Mouse (Mus musculus) hindbrain, embryonic 13.5 days (tissue): ENCODE measurements around the gene Ubald2. TPM values are rescaled to one million over a fixed set of nuclear protein-coding genes. Genes with fewer than 3 reads are reported as not detected.
"Not testable (repeated sequence)": the region's sequence is repeated elsewhere in the genome, so short reads cannot be mapped to it uniquely, and the experiment has no call there.

Source experiments
- ATAC-seq: fragments of 200-750 bp; cut with Nextera tagmentation; 2 replicates; pipeline ENCODE4 v1.8.0; 2017; ENCODE audit warnings: moderate TSS enrichment; ENCODE audit not compliant: low FRiP score
- H3K27ac ChIP-seq: fragments of 300-500 bp; sonication (generic); 2 replicates; pipeline ENCODE4 v1.5.1; 2015; ENCODE audit warnings: inconsistent platforms, mild to moderate bottlenecking, moderate library complexity
- H3K27me3 ChIP-seq: fragments of 300-500 bp; sonication (generic); 2 replicates; pipeline ENCODE4 v1.6.1; 2015; ENCODE audit warnings: mild to moderate bottlenecking, inconsistent platforms
- H3K36me3 ChIP-seq: fragments of 300-500 bp; sonication (generic); 2 replicates; pipeline ENCODE4 v1.6.1; 2015; ENCODE audit warnings: mild to moderate bottlenecking, inconsistent platforms
- H3K4me1 ChIP-seq: fragments of 300-500 bp; sonication (generic); replicated peaks from 2 replicates; pipeline ENCODE4 v1.6.1; 2015; ENCODE audit warnings: inconsistent platforms
- H3K4me2 ChIP-seq: fragments of 300-500 bp; sonication (generic); 2 replicates; pipeline ENCODE4 v1.6.1; 2015; ENCODE audit warnings: inconsistent platforms, mild to moderate bottlenecking, moderate library complexity
- H3K4me3 ChIP-seq: fragments of 300-500 bp; sonication (generic); 2 replicates; pipeline ENCODE4 v1.5.1; 2015; ENCODE audit warnings: mild to moderate bottlenecking, inconsistent platforms
- H3K9ac ChIP-seq: fragments of 300-500 bp; sonication (generic); 2 replicates; pipeline ENCODE4 v1.6.1; 2015; ENCODE audit warnings: mild to moderate bottlenecking, inconsistent platforms
- H3K9me3 ChIP-seq: fragments of 300-500 bp; sonication (generic); 2 replicates; pipeline ENCODE4 v1.6.1; 2016; ENCODE audit warnings: inconsistent platforms
- WGBS: fragments of 180-500 bp; shearing (Covaris S2); methylation state at CpG from one replicate; pipeline ENCODE4 v1.1.7; 2015; 5-methylcytosine and 5-hydroxymethylcytosine counted together
- polyA plus RNA-seq: library from polyadenylated mRNA; unstranded; fragments of >200 nt; fragmentation: Nextera tagmentation; extraction: Ambion mirVana; gene quantifications from 2 replicates; pipeline ENCODE4 v1.2.1, GENCODE M21; 2015

Gene Ubald2
- polyA plus RNA-seq, 1 experiment from 2014 or later: 43.6 TPM

- 85% methylated on average over 8 of the region's 8 CpGs for WGBS
- no peak overlapping the region for H3K9ac ChIP-seq
- ATAC-seq: no peak
- no peaks in the 10 kb centered on the region for H3K27me3 ChIP-seq
- no peaks in the 10 kb centered on the region for H3K9me3 ChIP-seq
- no peak overlapping the region for H3K4me2 ChIP-seq
- H3K36me3 ChIP-seq: no peaks in the 10 kb centered on the region
- no peak overlapping the region for H3K27ac ChIP-seq
- no peak overlapping the region for H3K4me3 ChIP-seq
- no peaks in the 10 kb centered on the region for H3K4me1 ChIP-seq
These were observed 22.3 kb downstream of the Ubald2 start for GRCm38 (mm10) chr11:116456234-116456633.

- Histone ChIP-seq H3K27ac (no peak overlapping the region), H3K9ac (no peak overlapping the region), H3K27me3 (no peaks in the 10 kb centered on the region), H3K4me3 (no peak overlapping the region), H3K4me1 (no peaks in the 10 kb centered on the region; the same call in 1 of the 2 replicates), H3K4me2 (no peak overlapping the region), H3K36me3 (no peaks in the 10 kb centered on the region), H3K9me3 (no peaks in the 10 kb centered on the region)
- WGBS: 58% methylated on average over 4 of the region's 4 CpGs
- no peak for ATAC-seq
These were observed 25.9 kb downstream of the Ubald2 start for GRCm38 (mm10) chr11:116459786-116460185.

- Histone ChIP-seq H3K36me3 (no peaks in the 10 kb centered on the region), H3K4me3 (no peak overlapping the region), H3K4me2 (no peak overlapping the region), H3K4me1 (no peaks in the 10 kb centered on the region; the same call in 1 of the 2 replicates), H3K27me3 (0 out of 2 replicates have a peak, but pooled peaks cover 3% of the 10 kb centered on the region), H3K9ac (no peak overlapping the region), H3K27ac (no peak overlapping the region), H3K9me3 (no peaks in the 10 kb centered on the region)
- ATAC-seq: no peak; the same call in 1 of the 2 replicates
- 58% methylated on average over 5 of the region's 5 CpGs for WGBS
These were observed 29.4 kb downstream of the Ubald2 start for GRCm38 (mm10) chr11:116463338-116463737.

DNA sequence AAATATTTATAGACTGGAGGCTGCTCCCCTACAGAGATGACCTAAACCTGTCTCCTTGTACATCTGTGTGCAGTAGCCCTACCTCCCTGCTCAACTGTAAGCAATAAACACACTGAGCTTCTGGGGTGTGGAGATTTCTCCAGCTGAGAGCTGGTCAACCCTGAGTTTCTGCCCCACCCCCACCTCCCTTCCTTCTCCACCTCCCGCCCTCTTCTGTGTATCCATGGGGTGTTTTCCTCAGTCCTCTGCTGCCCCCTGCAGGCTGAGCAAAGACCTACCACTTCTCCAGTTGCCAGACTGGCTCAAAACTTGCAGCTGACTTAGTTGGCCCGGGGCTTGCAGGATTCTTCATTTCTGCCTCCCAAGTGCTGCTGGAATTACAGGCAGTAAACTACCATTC lies 29.9 kb downstream of the Ubald2 start:
- ATAC-seq: no peak; the same call in 1 of the 2 replicates
- Histone ChIP-seq H3K9me3 (no peaks in the 10 kb centered on the region), H3K4me3 (no peak overlapping the region), H3K4me1 (no peaks in the 10 kb centered on the region; the same call in 1 of the 2 replicates), H3K9ac (no peak overlapping the region), H3K27ac (no peak overlapping the region), H3K27me3 (0 out of 2 replicates have a peak, but pooled peaks cover 3% of the 10 kb centered on the region), H3K36me3 (no peaks in the 10 kb centered on the region), H3K4me2 (no peak overlapping the region)
- 17% methylated on average over 2 of the region's 2 CpGs for WGBS

GRCm38 (mm10) chr11:116466141-116466540 lies 32.2 kb downstream of the Ubald2 start, which contains the start of gene Qrich2:
Gene Qrich2 (minus strand): TSS chr11:116466241.
- no peak within 1 kb of the TSS for H3K4me3 ChIP-seq

DNA sequence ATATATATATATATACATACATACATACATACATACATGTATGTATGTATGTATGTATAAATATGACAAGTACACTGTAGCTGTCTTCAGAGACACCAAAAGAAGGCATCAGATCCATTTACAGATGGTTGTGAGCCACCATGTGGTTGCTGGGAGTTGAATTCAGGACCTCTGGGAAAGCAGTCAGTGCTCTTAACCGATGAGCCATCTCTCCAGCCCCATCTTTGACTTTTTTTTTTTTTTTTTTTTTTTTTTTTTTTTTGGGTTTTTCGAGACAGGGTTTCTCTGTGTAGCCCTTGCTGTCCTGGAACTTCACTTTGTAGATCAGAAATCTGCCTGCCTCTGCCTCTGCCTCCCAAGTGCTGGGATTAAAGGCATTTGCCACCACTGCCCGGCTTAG lies 34.4 kb downstream of the Ubald2 start:
- peaks cover 39% of the 10 kb centered on the region for H3K36me3 ChIP-seq
- H3K9me3 ChIP-seq, H3K27ac ChIP-seq, H3K27me3 ChIP-seq, H3K9ac ChIP-seq, ATAC-seq, H3K4me3 ChIP-seq, H3K4me1 ChIP-seq, H3K4me2 ChIP-seq: not testable (repeated sequence)
- 87% methylated on average over 3 of the region's 3 CpGs for WGBS

More at GRCm38 (mm10) chr11:116466141-116466540, 32.2 kb downstream of the Ubald2 start, which contains the start of gene Qrich2:
- no peak within 1 kb of the TSS for H3K4me2 ChIP-seq
- no peak within 1 kb of the TSS for H3K27ac ChIP-seq
- H3K9me3 ChIP-seq: no peaks in the 10 kb centered on the region
- H3K4me1 ChIP-seq: no peaks in the 10 kb centered on the region; the same call in 1 of the 2 replicates
- H3K36me3 ChIP-seq: peaks cover 17% of the 10 kb centered on the region
- 58% methylated on average over 20 of the region's 20 CpGs for WGBS
- no peak for ATAC-seq
- H3K9ac ChIP-seq: no peak within 1 kb of the TSS
- 0 out of 2 replicates have a peak, but pooled peaks cover 3% of the 10 kb centered on the region for H3K27me3 ChIP-seq

GRCm38 (mm10) chr11:116470249-116470648 lies 36.4 kb downstream of the Ubald2 start:
- Histone ChIP-seq H3K9me3 (no peaks in the 10 kb centered on the region), H3K27me3 (0 out of 2 replicates have a peak, but pooled peaks cover 3% of the 10 kb centered on the region), H3K4me1 (no peaks in the 10 kb centered on the region), H3K27ac (no peak overlapping the region), H3K36me3 (peaks cover 57% of the 10 kb centered on the region), H3K4me3 (no peak overlapping the region), H3K4me2 (no peak overlapping the region), H3K9ac (no peak overlapping the region; the same call in 1 of the 2 replicates)
- ATAC-seq: no peak
- 90% methylated on average over 3 of the region's 3 CpGs for WGBS

- Histone ChIP-seq H3K9me3 (no peaks in the 10 kb centered on the region), H3K36me3 (peaks cover 64% of the 10 kb centered on the region), H3K4me2 (no peak overlapping the region), H3K4me1 (no peaks in the 10 kb centered on the region), H3K4me3 (no peak overlapping the region), H3K27me3 (0 out of 2 replicates have a peak, but pooled peaks cover under 1% of the 10 kb centered on the region), H3K27ac (no peak overlapping the region), H3K9ac (no peak overlapping the region)
- WGBS: 89% methylated on average over 4 of the region's 4 CpGs
- no peak for ATAC-seq
These were observed 37.0 kb downstream of the Ubald2 start for GRCm38 (mm10) chr11:116470896-116471295.

- Histone ChIP-seq H3K9ac (no peak overlapping the region), H3K36me3 (peaks cover 78% of the 10 kb centered on the region), H3K27me3 (no peaks in the 10 kb centered on the region), H3K27ac (no peak overlapping the region), H3K4me1 (no peaks in the 10 kb centered on the region), H3K9me3 (no peaks in the 10 kb centered on the region), H3K4me2 (no peak overlapping the region), H3K4me3 (no peak overlapping the region)
- WGBS: 86% methylated on average over 4 of the region's 4 CpGs
- no peak for ATAC-seq
These were observed 38.4 kb downstream of the Ubald2 start for GRCm38 (mm10) chr11:116472275-116472674.

- 84% methylated on average over 10 of the region's 10 CpGs for WGBS
- Histone ChIP-seq H3K27ac (no peak overlapping the region), H3K27me3 (no peaks in the 10 kb centered on the region), H3K9me3 (no peaks in the 10 kb centered on the region), H3K4me2 (no peak overlapping the region), H3K9ac (no peak overlapping the region), H3K36me3 (peaks cover 98% of the 10 kb centered on the region), H3K4me3 (no peak overlapping the region), H3K4me1 (no peaks in the 10 kb centered on the region)
- no peak for ATAC-seq
These were observed 42.1 kb downstream of the Ubald2 start for GRCm38 (mm10) chr11:116476041-116476440.

GRCm38 (mm10) chr11:116476696-116477095 lies 42.8 kb downstream of the Ubald2 start:
- H3K9ac ChIP-seq: no peak overlapping the region
- H3K27ac ChIP-seq: no peak overlapping the region
- peaks cover 98% of the 10 kb centered on the region for H3K36me3 ChIP-seq
- ATAC-seq: no peak
- H3K9me3 ChIP-seq: no peaks in the 10 kb centered on the region
- no peak overlapping the region for H3K4me2 ChIP-seq
- 91% methylated on average over 6 of the region's 6 CpGs for WGBS
- no peak overlapping the region for H3K4me3 ChIP-seq
- no peaks in the 10 kb centered on the region for H3K4me1 ChIP-seq
- H3K27me3 ChIP-seq: no peaks in the 10 kb centered on the region

GRCm38 (mm10) chr11:116477160-116477759 lies 43.4 kb downstream of the Ubald2 start:
- Histone ChIP-seq H3K4me3 (no peak overlapping the region), H3K9ac (no peak overlapping the region), H3K9me3 (no peaks in the 10 kb centered on the region), H3K27ac (no peak overlapping the region), H3K4me2 (no peak overlapping the region), H3K4me1 (no peaks in the 10 kb centered on the region), H3K36me3 (peaks cover 98% of the 10 kb centered on the region), H3K27me3 (no peaks in the 10 kb centered on the region)
- ATAC-seq: no peak
- 76% methylated on average over 15 of the region's 15 CpGs for WGBS

- Histone ChIP-seq H3K4me2 (no peak overlapping the region), H3K4me3 (no peak overlapping the region), H3K27ac (no peak overlapping the region), H3K36me3 (peaks cover 95% of the 10 kb centered on the region), H3K9ac (no peak overlapping the region), H3K9me3 (no peaks in the 10 kb centered on the region), H3K27me3 (no peaks in the 10 kb centered on the region), H3K4me1 (no peaks in the 10 kb centered on the region)
- no peak for ATAC-seq
- 83% methylated on average over 7 of the region's 7 CpGs for WGBS
These were observed 45.1 kb downstream of the Ubald2 start for GRCm38 (mm10) chr11:116478978-116479377.
